Mouse (Mus musculus) midbrain, embryonic 10.5 days (tissue): ENCODE measurements around the gene Cst6. TPM values are rescaled to one million over a fixed set of nuclear protein-coding genes. Genes with fewer than 3 reads are reported as not detected.
"Not testable (repeated sequence)": the region's sequence is repeated elsewhere in the genome, so short reads cannot be mapped to it uniquely, and the experiment has no call there.

Experiments used
- DNase-seq: peaks from one replicate; pipeline ENCODE4 v3.0.0-alpha.2; 2017; ENCODE audit warnings: low spot score
- H3K27ac ChIP-seq: fragments of 300-500 bp; sonication (generic); replicated peaks from 2 replicates; pipeline ENCODE4 v1.5.1; 2016; ENCODE audit warnings: mild to moderate bottlenecking
- H3K27me3 ChIP-seq: fragments of 300-500 bp; sonication (generic); 2 replicates; pipeline ENCODE4 v1.6.1; 2016; ENCODE audit warnings: low read depth, mild to moderate bottlenecking; ENCODE audit not compliant: poor library complexity, severe bottlenecking
- H3K36me3 ChIP-seq: fragments of 300-500 bp; sonication (generic); 2 replicates; pipeline ENCODE4 v1.6.1; 2016; ENCODE audit warnings: mild to moderate bottlenecking, moderate library complexity
- H3K4me1 ChIP-seq: fragments of 300-500 bp; sonication (generic); 2 replicates; pipeline ENCODE4 v1.6.1; 2016
- H3K4me3 ChIP-seq: fragments of 300-500 bp; sonication (generic); 2 replicates; pipeline ENCODE4 v1.5.1; 2016; ENCODE audit warnings: mild to moderate bottlenecking, moderate library complexity
- H3K9me3 ChIP-seq: fragments of 300-500 bp; sonication (generic); replicated peaks from 2 replicates; pipeline ENCODE4 v1.6.1; 2016; ENCODE audit warnings: mild to moderate bottlenecking
- WGBS: fragments of 180-500 bp; shearing (Covaris S2); methylation state at CpG from one replicate; pipeline ENCODE4 v1.1.7; 2016; 5-methylcytosine and 5-hydroxymethylcytosine counted together
- polyA plus RNA-seq: library from polyadenylated mRNA; unstranded; fragments of >200 nt; fragmentation: Nextera tagmentation; extraction: Ambion mirVana; gene quantifications from 2 replicates; pipeline ENCODE4 v1.2.1, GENCODE M21; 2016

Gene Cst6
- polyA plus RNA-seq: 0.67 TPM in 1 of 2 replicates, not detected in the other

GRCm38 (mm10) chr19:5349502-5349873 is at the start of gene Cst6:
Gene Cst6 (minus strand): TSS chr19:5349574.
- not testable (repeated sequence) for H3K9me3 ChIP-seq, H3K4me1 ChIP-seq, H3K36me3 ChIP-seq, DNase-seq
- peaks cover 19% of the 10 kb centered on the region for H3K27me3 ChIP-seq
- WGBS: 65% methylated on average over 6 of the region's 6 CpGs
- peak within 1 kb of the TSS; percentile 72 for H3K27ac ChIP-seq
- peak within 1 kb of the TSS; percentile 55 for H3K4me3 ChIP-seq

DNA sequence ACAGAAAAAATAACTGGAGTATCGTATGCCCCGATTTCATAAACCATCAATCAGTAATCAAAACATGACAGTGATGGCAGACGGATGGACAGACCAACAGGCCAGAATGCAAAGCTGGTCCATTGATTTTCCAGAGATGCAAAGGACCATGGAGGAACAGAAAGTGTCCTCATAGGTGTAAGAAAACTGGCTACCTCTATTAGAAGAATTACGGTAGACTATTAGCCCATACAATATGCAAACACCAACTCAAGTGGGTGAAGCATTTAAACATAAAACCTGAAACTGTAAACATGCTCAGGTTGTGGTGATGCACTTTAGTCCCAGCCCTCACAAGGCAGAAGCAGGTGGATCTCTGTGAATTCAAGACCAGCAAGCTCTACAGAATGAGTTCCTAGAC is 46.0 kb upstream of the Cst6 start:
- Histone ChIP-seq H3K36me3 (no peaks in the 10 kb centered on the region), H3K9me3 (no peaks in the 10 kb centered on the region), H3K4me3 (no peak overlapping the region), H3K27me3 (no peaks in the 10 kb centered on the region), H3K4me1 (peaks cover 10% of the 10 kb centered on the region), H3K27ac (no peak overlapping the region)
- no peak for DNase-seq
- WGBS: 72% methylated on average over 4 of the region's 4 CpGs

- Histone ChIP-seq H3K36me3 (no peaks in the 10 kb centered on the region), H3K27me3 (no peaks in the 10 kb centered on the region), H3K9me3 (no peaks in the 10 kb centered on the region), H3K4me1 (peaks cover 22% of the 10 kb centered on the region), H3K4me3 (no peak overlapping the region), H3K27ac (no peak overlapping the region)
- WGBS: 57% methylated on average over 10 of the region's 10 CpGs
- no peak for DNase-seq
These were observed 44.8 kb upstream of the Cst6 start for GRCm38 (mm10) chr19:5394168-5394567.

- no peak for DNase-seq
- WGBS: 83% methylated on average over 4 of the region's 4 CpGs
- H3K27me3 ChIP-seq: no peaks in the 10 kb centered on the region
- peaks cover 25% of the 10 kb centered on the region for H3K4me1 ChIP-seq
- H3K4me3 ChIP-seq: no peak overlapping the region
- H3K9me3 ChIP-seq: no peaks in the 10 kb centered on the region
- H3K27ac ChIP-seq: no peak overlapping the region
- H3K36me3 ChIP-seq: no peaks in the 10 kb centered on the region
These were observed 43.5 kb upstream of the Cst6 start for GRCm38 (mm10) chr19:5392892-5393291.

- no peaks in the 10 kb centered on the region for H3K27me3 ChIP-seq
- no peaks in the 10 kb centered on the region for H3K9me3 ChIP-seq
- peak overlapping the region; percentile 100 for H3K4me3 ChIP-seq
- no peak overlapping the region for H3K27ac ChIP-seq
- H3K4me1 ChIP-seq: peaks cover 41% of the 10 kb centered on the region
- DNase-seq: no peak
- peaks cover 12% of the 10 kb centered on the region for H3K36me3 ChIP-seq
- WGBS: 85% methylated on average over 8 of the region's 8 CpGs
These were observed 41.0 kb upstream of the Cst6 start for GRCm38 (mm10) chr19:5390416-5390815.

DNA sequence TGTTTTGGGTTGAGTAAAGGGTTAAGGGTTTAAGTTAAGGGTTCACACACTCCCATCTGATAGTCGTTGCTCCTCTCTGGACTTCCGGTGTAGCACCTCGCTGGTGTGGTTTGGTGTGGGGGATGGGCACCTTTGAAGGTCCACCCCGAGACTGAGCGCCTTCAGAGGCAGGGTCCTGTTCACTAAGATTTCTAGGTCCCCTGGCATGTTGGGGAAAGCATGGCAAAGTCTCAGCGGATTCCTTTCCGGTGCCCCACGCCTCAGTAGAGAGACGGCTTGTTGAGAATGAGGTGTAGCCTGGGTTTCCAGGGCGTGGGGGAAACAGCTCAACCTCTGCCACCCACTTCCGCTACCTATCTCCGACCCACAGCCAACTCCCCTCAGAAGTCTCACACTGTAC is 40.3 kb upstream of the Cst6 start:
- no peak for DNase-seq
- Histone ChIP-seq H3K4me1 (peaks cover 41% of the 10 kb centered on the region), H3K9me3 (no peaks in the 10 kb centered on the region), H3K27me3 (no peaks in the 10 kb centered on the region), H3K27ac (peak overlapping the region; percentile 90), H3K4me3 (peak overlapping the region; percentile 100), H3K36me3 (peaks cover 20% of the 10 kb centered on the region)
- 52% methylated on average over 12 of the region's 12 CpGs for WGBS

- H3K36me3 ChIP-seq: peaks cover 29% of the 10 kb centered on the region
- peak within 1 kb of the TSS; percentile 100 for H3K4me3 ChIP-seq
- peaks cover 41% of the 10 kb centered on the region for H3K4me1 ChIP-seq
- no peaks in the 10 kb centered on the region for H3K27me3 ChIP-seq
- no peaks in the 10 kb centered on the region for H3K9me3 ChIP-seq
- 2% methylated on average over 43 of the region's 43 CpGs for WGBS
- H3K27ac ChIP-seq: peak within 1 kb of the TSS; percentile 90
- DNase-seq: peak; percentile 95
These were observed 39.3 kb upstream of the Cst6 start, which contains the start of gene Sart1 for GRCm38 (mm10) chr19:5388588-5389242. Gene Sart1 (minus strand): TSS chr19:5388703.

- peak overlapping the region; percentile 90 for H3K27ac ChIP-seq
- WGBS: under 1% methylated on average over 43 of the region's 43 CpGs
- no peak for DNase-seq
- H3K36me3 ChIP-seq: peaks cover 36% of the 10 kb centered on the region
- H3K27me3 ChIP-seq: no peaks in the 10 kb centered on the region
- H3K9me3 ChIP-seq: no peaks in the 10 kb centered on the region
- peak overlapping the region; percentile 100 for H3K4me3 ChIP-seq
- peaks cover 37% of the 10 kb centered on the region for H3K4me1 ChIP-seq
These were observed 38.7 kb upstream of the Cst6 start for GRCm38 (mm10) chr19:5388011-5388441.

DNA sequence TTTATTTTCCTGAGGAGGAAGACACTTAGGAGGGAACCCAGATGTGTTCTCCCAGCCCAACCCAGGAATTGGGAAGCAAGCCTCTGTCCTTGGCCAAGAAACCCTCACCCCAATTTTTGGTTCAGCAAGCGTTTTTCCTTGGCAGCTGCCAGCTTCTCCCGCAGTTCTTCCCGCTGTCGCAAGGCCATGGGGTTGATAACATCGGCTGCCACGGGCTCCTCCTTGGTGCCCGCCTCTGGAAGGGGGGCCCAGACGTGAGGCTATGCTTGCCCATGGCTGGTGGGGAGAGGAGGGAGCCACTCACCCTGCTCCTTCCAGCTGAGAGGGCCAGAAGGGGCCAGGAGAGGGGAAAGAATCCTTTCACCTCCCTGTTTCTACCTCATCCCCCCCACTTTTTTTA is 35.3 kb upstream of the Cst6 start:
- DNase-seq: no peak
- H3K36me3 ChIP-seq: peaks cover 69% of the 10 kb centered on the region
- no peak overlapping the region for H3K27ac ChIP-seq

GRCm38 (mm10) chr19:5383326-5383725 is 34.0 kb upstream of the Cst6 start:
- DNase-seq: no peak
- 95% methylated on average over 12 of the region's 12 CpGs for WGBS
- peaks cover 83% of the 10 kb centered on the region for H3K36me3 ChIP-seq

More for the DNA sequence above, 35.3 kb upstream of the Cst6 start:
- Histone ChIP-seq H3K4me1 (peaks cover 24% of the 10 kb centered on the region), H3K27me3 (no peaks in the 10 kb centered on the region), H3K4me3 (no peak overlapping the region), H3K9me3 (no peaks in the 10 kb centered on the region)
- 89% methylated on average over 8 of the region's 8 CpGs for WGBS

DNA sequence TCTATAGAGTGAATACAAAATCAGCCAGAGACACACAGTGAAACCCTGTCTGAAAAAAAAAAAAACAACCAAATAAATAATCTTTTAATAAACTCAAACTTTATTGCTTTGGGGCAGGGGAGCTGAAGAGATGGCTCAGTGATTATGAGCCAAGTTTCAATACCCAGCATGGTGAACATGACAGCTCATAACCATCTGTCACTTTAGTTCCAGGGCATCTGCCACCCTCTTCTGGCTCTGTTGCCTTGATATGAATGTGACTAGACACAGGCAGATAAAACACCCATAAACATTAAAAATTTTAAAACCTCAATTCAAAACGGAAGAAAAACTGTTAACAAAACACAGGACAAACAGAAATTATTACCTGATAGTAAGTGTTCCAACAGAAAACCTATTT is 28.1 kb upstream of the Cst6 start:
- Histone ChIP-seq H3K4me3 (no peak overlapping the region), H3K9me3 (no peaks in the 10 kb centered on the region), H3K4me1 (no peaks in the 10 kb centered on the region), H3K27ac (no peak overlapping the region), H3K36me3 (peaks cover 88% of the 10 kb centered on the region), H3K27me3 (no peaks in the 10 kb centered on the region)
- WGBS: 96% methylated on average over 1 of the region's 1 CpGs
- DNase-seq: no peak

More at GRCm38 (mm10) chr19:5383326-5383725, 34.0 kb upstream of the Cst6 start:
- H3K4me3 ChIP-seq: no peak overlapping the region
- peaks cover 16% of the 10 kb centered on the region for H3K4me1 ChIP-seq
- H3K27ac ChIP-seq: no peak overlapping the region
- no peaks in the 10 kb centered on the region for H3K27me3 ChIP-seq
- H3K9me3 ChIP-seq: no peaks in the 10 kb centered on the region

GRCm38 (mm10) chr19:5374748-5375147 is 25.4 kb upstream of the Cst6 start:
- no peak for DNase-seq
- 87% methylated on average over 4 of the region's 4 CpGs for whole genome bisulfite sequencing
- Histone ChIP-seq H3K4me3 (no peak overlapping the region), H3K27me3 (no peaks in the 10 kb centered on the region), H3K9me3 (no peaks in the 10 kb centered on the region), H3K36me3 (peaks cover 88% of the 10 kb centered on the region), H3K27ac (no peak overlapping the region), H3K4me1 (no peaks in the 10 kb centered on the region)

GRCm38 (mm10) chr19:5374177-5374576 is 24.8 kb upstream of the Cst6 start:
- WGBS: 87% methylated on average over 4 of the region's 4 CpGs
- no peaks in the 10 kb centered on the region for H3K9me3 ChIP-seq
- DNase-seq: no peak
- no peaks in the 10 kb centered on the region for H3K27me3 ChIP-seq
- H3K4me3 ChIP-seq: no peak overlapping the region
- H3K27ac ChIP-seq: no peak overlapping the region
- H3K4me1 ChIP-seq: no peaks in the 10 kb centered on the region
- H3K36me3 ChIP-seq: peaks cover 88% of the 10 kb centered on the region
